Mouse (Mus musculus): Measurements from ENCODE around the gene Gm3776. TPM values are rescaled to one million over a fixed set of nuclear protein-coding genes. Genes with fewer than 3 reads are reported as not detected.
"Not testable (repeated sequence)": the region's sequence is repeated elsewhere in the genome, so short reads cannot be mapped to it uniquely, and the experiment has no call there.

Gene Gm3776
- polyA plus RNA-seq, 1 experiment from 2014 or later = not detected

GRCm38 (mm10) chr9:78270945-78271344, 14.0 kb downstream of the Gm3776 start:
- H3K4me2 ChIP-seq (ENCODE audit: low read depth, low read length, severe bottlenecking); H3K27me3 ChIP-seq (ENCODE audit: control insufficient read depth, insufficient read depth, low read length); H3K9me3 ChIP-seq (ENCODE audit: control insufficient read depth, low read length); DNase-seq (ENCODE audit: low spot score); H3K4me1 ChIP-seq (replicated peaks; ENCODE audit: control insufficient read depth, insufficient read depth, low read length); H3K4me3 ChIP-seq (ENCODE audit: low read depth, low read length); ATAC-seq (replicated peaks; ENCODE audit: low FRiP score); H3K27ac ChIP-seq (ENCODE audit: low read depth, low read length); H3K9ac ChIP-seq (ENCODE audit: low read length); H3K36me3 ChIP-seq (ENCODE audit: control insufficient read depth, insufficient read depth, low read length): not testable (repeated sequence)
- 88% methylated on average over 3 of the region's 3 CpGs for WGBS

DNA sequence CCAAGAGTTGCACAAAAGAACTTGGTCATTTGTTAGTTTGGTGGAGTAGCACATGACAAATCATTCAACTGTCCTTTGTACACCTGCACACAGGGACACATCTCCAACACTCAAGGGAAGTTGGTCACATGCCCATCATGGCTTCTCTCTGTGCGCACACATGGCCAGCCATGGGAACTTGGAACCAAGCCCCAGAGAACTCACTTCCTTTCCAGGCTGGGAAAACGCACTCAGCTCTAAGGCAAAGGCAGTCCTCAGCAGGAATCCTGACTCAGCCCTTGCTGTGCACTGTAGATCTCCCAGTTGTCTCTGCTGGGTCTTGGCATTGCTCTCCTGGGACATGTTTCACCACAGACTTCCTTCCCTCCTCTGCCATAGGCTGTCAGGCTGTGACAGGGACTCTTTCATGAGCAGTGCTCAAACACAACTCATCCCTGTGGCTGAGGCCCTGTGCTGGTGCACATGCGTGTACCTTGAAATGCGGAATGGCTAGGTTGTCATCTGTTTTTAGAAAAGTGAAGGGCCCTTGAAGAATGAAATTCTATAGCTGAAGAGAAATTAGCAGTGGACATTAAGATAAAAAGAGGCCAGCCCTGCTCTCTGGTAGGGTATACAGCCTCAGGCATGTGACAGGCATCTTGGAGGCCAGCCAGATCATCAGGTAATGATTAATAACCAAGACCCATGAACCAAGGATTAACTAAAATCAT, 25.2 kb downstream of the Gm3776 start:
- ATAC-seq (replicated peaks; ENCODE audit: low FRiP score); H3K4me3 ChIP-seq (ENCODE audit: low read depth, low read length); H3K36me3 ChIP-seq (ENCODE audit: control insufficient read depth, insufficient read depth, low read length); DNase-seq (ENCODE audit: low spot score); H3K4me1 ChIP-seq (replicated peaks; ENCODE audit: control insufficient read depth, insufficient read depth, low read length); H3K9ac ChIP-seq (ENCODE audit: low read length); H3K9me3 ChIP-seq (ENCODE audit: control insufficient read depth, low read length); H3K27ac ChIP-seq (ENCODE audit: low read depth, low read length); H3K4me2 ChIP-seq (ENCODE audit: low read depth, low read length, severe bottlenecking); H3K27me3 ChIP-seq (ENCODE audit: control insufficient read depth, insufficient read depth, low read length): not testable (repeated sequence)
- 93% methylated on average over 4 of the region's 4 CpGs for WGBS

DNA sequence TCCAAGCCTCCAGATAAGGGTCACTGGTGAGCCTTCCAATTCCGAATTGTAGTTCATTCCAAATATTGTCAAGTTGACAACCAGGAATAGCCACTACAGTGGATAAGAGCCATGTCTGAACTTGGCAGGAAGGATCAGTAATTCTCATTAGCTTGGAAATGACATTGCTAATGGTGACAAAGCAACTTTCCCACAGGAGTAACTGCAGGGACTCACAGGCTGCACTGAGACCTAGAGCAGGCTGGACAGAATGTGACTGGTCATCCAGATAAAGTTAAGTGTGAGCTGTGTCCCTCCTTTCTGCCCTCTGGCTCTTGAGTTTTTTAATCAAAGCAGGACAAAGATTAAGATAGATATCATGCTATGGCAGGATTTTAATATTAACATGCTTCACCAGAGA, 32.1 kb downstream of the Gm3776 start:
- not testable (repeated sequence) for H3K4me3 ChIP-seq (ENCODE audit: low read depth, low read length); H3K9me3 ChIP-seq (ENCODE audit: control insufficient read depth, low read length); H3K27ac ChIP-seq (ENCODE audit: low read depth, low read length); DNase-seq (ENCODE audit: low spot score); ATAC-seq (replicated peaks; ENCODE audit: low FRiP score); H3K27me3 ChIP-seq (ENCODE audit: control insufficient read depth, insufficient read depth, low read length); H3K4me1 ChIP-seq (replicated peaks; ENCODE audit: control insufficient read depth, insufficient read depth, low read length); H3K4me2 ChIP-seq (ENCODE audit: low read depth, low read length, severe bottlenecking); H3K9ac ChIP-seq (ENCODE audit: low read length); H3K36me3 ChIP-seq (ENCODE audit: control insufficient read depth, insufficient read depth, low read length)
- 77% methylated on average over 1 of the region's 1 CpGs for WGBS

- H3K9me3 ChIP-seq (ENCODE audit: control insufficient read depth, low read length); H3K27ac ChIP-seq (ENCODE audit: low read depth, low read length); H3K9ac ChIP-seq (ENCODE audit: low read length); H3K36me3 ChIP-seq (ENCODE audit: control insufficient read depth, insufficient read depth, low read length); DNase-seq (ENCODE audit: low spot score); H3K4me3 ChIP-seq (ENCODE audit: low read depth, low read length); H3K4me2 ChIP-seq (ENCODE audit: low read depth, low read length, severe bottlenecking); H3K27me3 ChIP-seq (ENCODE audit: control insufficient read depth, insufficient read depth, low read length); ATAC-seq (replicated peaks; ENCODE audit: low FRiP score); H3K4me1 ChIP-seq (replicated peaks; ENCODE audit: control insufficient read depth, insufficient read depth, low read length): not testable (repeated sequence)
- WGBS = 81% methylated on average over 3 of the region's 3 CpGs
Observed at GRCm38 (mm10) chr9:78289723-78290122, 32.8 kb downstream of the Gm3776 start, which contains the start of gene Gm10639. Gene Gm10639, plus strand, starts transcription at chr9:78289923.

DNA sequence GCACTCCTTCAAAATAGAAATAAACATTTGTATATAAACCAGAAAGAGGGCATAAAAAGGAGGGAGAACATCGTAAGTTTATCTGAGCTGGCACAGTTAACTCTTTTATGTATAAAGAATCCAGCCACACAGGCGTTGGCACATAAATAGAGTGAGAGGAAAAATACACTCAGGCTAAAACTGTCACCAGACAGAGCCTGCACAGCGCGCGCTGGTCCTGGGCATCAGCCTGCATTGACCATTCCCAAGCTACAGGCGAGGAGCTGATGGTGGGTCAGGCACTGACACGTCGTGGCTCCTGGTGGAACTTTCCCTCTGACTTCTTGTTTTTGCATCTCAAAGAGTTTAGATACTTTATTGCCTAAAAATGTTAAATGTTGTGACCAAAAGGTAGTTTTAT, 35.5 kb downstream of the Gm3776 start:
- not testable (repeated sequence) for H3K4me1 ChIP-seq (replicated peaks; ENCODE audit: control insufficient read depth, insufficient read depth, low read length); H3K27me3 ChIP-seq (ENCODE audit: control insufficient read depth, insufficient read depth, low read length); H3K27ac ChIP-seq (ENCODE audit: low read depth, low read length); H3K9me3 ChIP-seq (ENCODE audit: control insufficient read depth, low read length); H3K36me3 ChIP-seq (ENCODE audit: control insufficient read depth, insufficient read depth, low read length); H3K4me2 ChIP-seq (ENCODE audit: low read depth, low read length, severe bottlenecking); ATAC-seq (replicated peaks; ENCODE audit: low FRiP score); DNase-seq (ENCODE audit: low spot score); H3K4me3 ChIP-seq (ENCODE audit: low read depth, low read length); H3K9ac ChIP-seq (ENCODE audit: low read length)
- WGBS = 91% methylated on average over 8 of the region's 8 CpGs

DNA sequence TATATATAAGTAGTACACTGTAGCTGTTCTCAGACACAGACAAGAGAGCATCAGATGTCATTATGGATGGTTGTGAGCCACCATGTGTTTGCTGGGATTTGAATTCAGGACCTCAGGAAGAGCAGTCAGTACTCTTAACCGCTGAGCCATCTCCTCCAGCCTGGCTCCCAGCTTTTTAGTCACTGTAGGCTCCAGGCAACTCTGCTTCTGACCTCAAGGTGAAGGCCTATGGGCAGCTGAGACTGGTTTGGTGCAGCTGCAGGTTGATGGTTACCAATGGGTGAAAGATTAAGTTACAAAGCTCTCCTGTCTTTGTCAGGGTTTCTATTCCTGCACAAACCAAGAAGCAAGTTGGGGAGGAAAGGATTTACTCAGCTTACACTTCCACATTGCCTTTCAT, 36.8 kb downstream of the Gm3776 start:
- H3K9ac ChIP-seq (ENCODE audit: low read length); H3K9me3 ChIP-seq (ENCODE audit: control insufficient read depth, low read length); H3K4me3 ChIP-seq (ENCODE audit: low read depth, low read length); H3K4me1 ChIP-seq (replicated peaks; ENCODE audit: control insufficient read depth, insufficient read depth, low read length); H3K36me3 ChIP-seq (ENCODE audit: control insufficient read depth, insufficient read depth, low read length); H3K27ac ChIP-seq (ENCODE audit: low read depth, low read length); H3K4me2 ChIP-seq (ENCODE audit: low read depth, low read length, severe bottlenecking); DNase-seq (ENCODE audit: low spot score); ATAC-seq (replicated peaks; ENCODE audit: low FRiP score); H3K27me3 ChIP-seq (ENCODE audit: control insufficient read depth, insufficient read depth, low read length): not testable (repeated sequence)
- 82% methylated on average over 1 of the region's 1 CpGs for WGBS

DNA sequence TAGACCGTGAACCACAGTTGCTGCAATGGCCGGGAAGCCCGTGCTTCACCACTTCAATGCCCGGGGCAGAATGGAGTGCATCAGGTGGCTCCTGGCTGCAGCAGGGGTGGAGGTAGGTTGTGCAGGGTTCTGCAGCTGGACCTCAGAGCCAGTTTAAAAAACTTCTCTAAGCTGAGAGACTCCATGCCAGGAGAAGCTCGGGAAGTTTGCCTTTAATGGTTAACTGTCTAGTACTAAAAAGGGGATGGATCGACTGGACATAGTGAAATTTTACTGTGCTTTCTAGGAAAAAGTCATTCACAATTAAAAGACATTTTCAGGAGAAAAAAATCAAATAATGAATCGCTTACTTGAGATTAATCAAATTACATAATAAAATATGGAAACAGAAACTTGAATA, 37.9 kb downstream of the Gm3776 start:
- DNase-seq (ENCODE audit: low spot score); H3K4me3 ChIP-seq (ENCODE audit: low read depth, low read length); H3K9me3 ChIP-seq (ENCODE audit: control insufficient read depth, low read length); H3K9ac ChIP-seq (ENCODE audit: low read length); H3K4me1 ChIP-seq (replicated peaks; ENCODE audit: control insufficient read depth, insufficient read depth, low read length); H3K36me3 ChIP-seq (ENCODE audit: control insufficient read depth, insufficient read depth, low read length); ATAC-seq (replicated peaks; ENCODE audit: low FRiP score); H3K4me2 ChIP-seq (ENCODE audit: low read depth, low read length, severe bottlenecking); H3K27me3 ChIP-seq (ENCODE audit: control insufficient read depth, insufficient read depth, low read length); H3K27ac ChIP-seq (ENCODE audit: low read depth, low read length): not testable (repeated sequence)
- 72% methylated on average over 6 of the region's 7 CpGs for WGBS

GRCm38 (mm10) chr9:78296089-78296488, 39.2 kb downstream of the Gm3776 start:
- WGBS = 12% methylated on average over 6 of the region's 6 CpGs
- not testable (repeated sequence) for ATAC-seq (replicated peaks; ENCODE audit: low FRiP score); H3K4me2 ChIP-seq (ENCODE audit: low read depth, low read length, severe bottlenecking); H3K9me3 ChIP-seq (ENCODE audit: control insufficient read depth, low read length); H3K36me3 ChIP-seq (ENCODE audit: control insufficient read depth, insufficient read depth, low read length); H3K27ac ChIP-seq (ENCODE audit: low read depth, low read length); H3K4me3 ChIP-seq (ENCODE audit: low read depth, low read length); H3K4me1 ChIP-seq (replicated peaks; ENCODE audit: control insufficient read depth, insufficient read depth, low read length); H3K9ac ChIP-seq (ENCODE audit: low read length); H3K27me3 ChIP-seq (ENCODE audit: control insufficient read depth, insufficient read depth, low read length)
- DNase-seq (ENCODE audit: low spot score) = peak; percentile 82

DNA sequence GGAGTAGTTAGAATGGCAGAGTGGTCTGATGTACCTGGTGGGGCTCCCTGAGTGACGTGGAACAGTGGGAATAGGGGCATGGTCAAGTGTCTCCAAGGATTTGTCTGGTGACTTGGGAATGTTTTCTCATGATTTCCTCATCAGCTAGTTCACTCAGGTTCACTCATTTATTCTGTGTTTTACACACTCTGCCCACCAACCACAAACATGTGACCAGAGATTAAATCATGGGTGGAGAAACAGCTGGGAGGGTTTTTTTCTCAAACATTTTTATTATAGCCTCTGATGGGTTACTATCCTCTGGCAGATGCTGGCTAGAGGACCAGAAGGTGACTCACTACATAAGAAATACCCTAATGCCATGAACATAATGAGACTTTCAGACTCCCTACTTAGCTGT, 41.3 kb downstream of the Gm3776 start:
- H3K4me2 ChIP-seq (ENCODE audit: low read depth, low read length, severe bottlenecking) = no peak overlapping the region
- no peaks in the 10 kb centered on the region for H3K4me1 ChIP-seq (replicated peaks; ENCODE audit: control insufficient read depth, insufficient read depth, low read length)
- no peak for ATAC-seq (replicated peaks; ENCODE audit: low FRiP score)
- no peaks in the 10 kb centered on the region for H3K27me3 ChIP-seq (ENCODE audit: control insufficient read depth, insufficient read depth, low read length)
- no peaks in the 10 kb centered on the region for H3K36me3 ChIP-seq (ENCODE audit: control insufficient read depth, insufficient read depth, low read length)
- no peak for DNase-seq (ENCODE audit: low spot score)
- H3K9me3 ChIP-seq (ENCODE audit: control insufficient read depth, low read length) = no peaks in the 10 kb centered on the region
- no peak overlapping the region for H3K27ac ChIP-seq (ENCODE audit: low read depth, low read length)
- H3K9ac ChIP-seq (ENCODE audit: low read length) = no peak overlapping the region
- 80% methylated on average over 1 of the region's 1 CpGs for WGBS
- no peak overlapping the region for H3K4me3 ChIP-seq (ENCODE audit: low read depth, low read length)

All from forebrain, embryonic 11.5 days (tissue).